In genomic region chr9:110350188-110350587, GRCm38 (mm10) we compare ENCODE assay signal across 20 mouse cellular contexts. TPM values are rescaled to one million over a fixed set of nuclear protein-coding genes. Genes with fewer than 3 reads are reported as not detected.
A peak's percentile ranks its signal among the peaks of the same experiment; 100 is the strongest.
DNase-seq lines count a peak whose midpoint lies in the region; ATAC-seq and TF ChIP-seq lines count a peak whose summit lies in the region.
"Had no signal": no experiment of that assay in that cellular context is flagged by ENCODE, and none has a peak within 500 bp of the region (broad histone marks: within the 10 kb centered on the region; RNA-seq: fewer than 3 reads in every experiment).

No protein-coding gene starts in this region.

- H3K4me1 ChIP-seq in intestine, postnatal 0 days (replicated peaks; ENCODE audit: control insufficient read depth, insufficient read depth, low read length), result 0 out of 2 replicates have a peak, but pooled peaks cover under 1% of the 10 kb centered on the region
- H3K4me1 ChIP-seq in intestine, embryonic 15.5 days (replicated peaks), result 0 out of 2 replicates have a peak, but pooled peaks cover 2% of the 10 kb centered on the region
- peaks cover 20% of the 10 kb centered on the region for H3K4me1 ChIP-seq in liver, adult 2 months (ENCODE audit: control insufficient read depth, insufficient read depth, low read length)
- H3K4me1 ChIP-seq in embryonic fibroblast, embryonic 13.5 days (ENCODE audit: control insufficient read depth, insufficient read depth, low read length), result no peaks in the 10 kb centered on the region
- no peaks in the 10 kb centered on the region for H3K4me1 ChIP-seq in stomach, embryonic 16.5 days (ENCODE audit: control insufficient read depth, insufficient read depth, low read length)
- H3K4me1 ChIP-seq: forebrain, embryonic 15.5 days; hindbrain, embryonic 12.5 days had no signal

- TF ChIP-seq CTCF in intestine, postnatal 0 days (IDR thresholded peaks at IDR 0.05; ENCODE audit: low read depth), result no peak
- TF ChIP-seq CTCF in liver, adult 2 months (IDR thresholded peaks at IDR 0.05; ENCODE audit: low read depth, low read length), result no peak
- no peak for TF ChIP-seq CTCF in embryonic fibroblast, embryonic 13.5 days (IDR thresholded peaks at IDR 0.05; ENCODE audit: borderline replicate concordance, insufficient read depth, low read length)

- no peaks in the 10 kb centered on the region for H3K27me3 ChIP-seq in intestine, postnatal 0 days (replicated peaks; ENCODE audit: control insufficient read depth, insufficient read depth, low read length)
- H3K27me3 ChIP-seq in intestine, embryonic 15.5 days (replicated peaks), result no peaks in the 10 kb centered on the region
- no peaks in the 10 kb centered on the region for H3K27me3 ChIP-seq in liver, adult 2 months (ENCODE audit: control insufficient read depth, insufficient read depth, low read length)
- no peaks in the 10 kb centered on the region for H3K27me3 ChIP-seq in stomach, embryonic 16.5 days (ENCODE audit: control insufficient read depth, insufficient read depth, low read length)
- H3K27me3 ChIP-seq: forebrain, embryonic 15.5 days; hindbrain, embryonic 12.5 days had no signal

- no peak overlapping the region for H3K27ac ChIP-seq in intestine, postnatal 0 days (ENCODE audit: low read depth, low read length)
- no peak overlapping the region for H3K27ac ChIP-seq in intestine, embryonic 15.5 days
- H3K27ac ChIP-seq in liver, adult 2 months (replicated peaks; ENCODE audit: insufficient read depth, low read depth, low read length), result peak overlapping the region; percentile 96
- peak overlapping the region; percentile 65; the same call in 1 of the 2 replicates for H3K27ac ChIP-seq in embryonic fibroblast, embryonic 13.5 days (ENCODE audit: insufficient read depth, low read length)
- H3K27ac ChIP-seq in stomach, embryonic 16.5 days (ENCODE audit: low read length), result peak overlapping the region; percentile 69
- H3K27ac ChIP-seq: forebrain, embryonic 10.5 days; forebrain, embryonic 15.5 days; heart, embryonic 10.5 days; hindbrain, embryonic 12.5 days had no signal

- ATAC-seq in intestine, postnatal 0 days, result 0 out of 2 replicates have a peak, but pooled peaks have one; percentile 19
- no peak for ATAC-seq in intestine, embryonic 15.5 days
- no peak for ATAC-seq in stomach, embryonic 16.5 days (ENCODE audit: insufficient read depth, low FRiP score)
- ATAC-seq: forebrain, embryonic 15.5 days; hindbrain, embryonic 16.5 days had no signal

- DNase-seq in liver, adult 2 months (ENCODE audit: extremely low read depth, low read depth, low spot score), result no peak
- DNase-seq in liver, result no peak
- no peak for DNase-seq in right cerebral cortex, postnatal 4 days
- no peak for DNase-seq in adrenal gland, postnatal 14 days
- DNase-seq: adrenal gland, postnatal 25 days; cerebellum, adult 2 months; cerebellum, postnatal 10 days; gastrocnemius, postnatal 36 days; heart, adult 18-20 months; heart, postnatal 10 days; heart, postnatal 4 days had no signal

- no peak for TF ChIP-seq POLR2A in liver, adult 2 months (IDR thresholded peaks at IDR 0.05; ENCODE audit: extremely low read depth, insufficient read depth, low read length)
- no peak for TF ChIP-seq POLR2A in embryonic fibroblast, embryonic 13.5 days (IDR thresholded peaks at IDR 0.05; ENCODE audit: low read depth, low read length)

- no peaks in the 10 kb centered on the region for H3K9me3 ChIP-seq in intestine, postnatal 0 days (ENCODE audit: control insufficient read depth)
- H3K9me3 ChIP-seq in intestine, embryonic 15.5 days, result no peaks in the 10 kb centered on the region
- no peaks in the 10 kb centered on the region for H3K9me3 ChIP-seq in stomach, embryonic 16.5 days (replicated peaks; ENCODE audit: control insufficient read depth, low read length)
- H3K9me3 ChIP-seq: forebrain, embryonic 10.5 days; forebrain, embryonic 15.5 days; heart, embryonic 10.5 days; hindbrain, embryonic 12.5 days had no signal

- peaks cover 39% of the 10 kb centered on the region for H3K79me2 ChIP-seq in liver, adult 2 months (ENCODE audit: control insufficient read depth, insufficient read depth, low read length)

- H3K9ac ChIP-seq in intestine, postnatal 0 days (ENCODE audit: low read depth, low read length), result no peak overlapping the region
- no peak overlapping the region for H3K9ac ChIP-seq in intestine, embryonic 15.5 days
- H3K9ac ChIP-seq in liver, adult 2 months (ENCODE audit: low read depth, low read length), result no peak overlapping the region
- no peak overlapping the region for H3K9ac ChIP-seq in stomach, embryonic 16.5 days (ENCODE audit: low read length)
- H3K9ac ChIP-seq: forebrain, embryonic 15.5 days; hindbrain, embryonic 12.5 days had no signal

- H3K4me3 ChIP-seq in intestine, postnatal 0 days (ENCODE audit: low read depth, low read length), result no peak overlapping the region
- H3K4me3 ChIP-seq in intestine, embryonic 15.5 days (replicated peaks), result no peak overlapping the region
- H3K4me3 ChIP-seq in liver, adult 2 months (ENCODE audit: insufficient read depth, low read depth, low read length), result no peak overlapping the region
- no peak overlapping the region for H3K4me3 ChIP-seq in embryonic fibroblast, embryonic 13.5 days (ENCODE audit: insufficient read depth, low read length)
- H3K4me3 ChIP-seq in stomach, embryonic 16.5 days (replicated peaks; ENCODE audit: low read length), result no peak overlapping the region
- H3K4me3 ChIP-seq: forebrain, embryonic 10.5 days; forebrain, embryonic 15.5 days; heart, embryonic 10.5 days; hindbrain, embryonic 12.5 days had no signal

- WGBS in intestine, postnatal 0 days, result 78% methylated on average over 5 of the region's 5 CpGs
- WGBS in intestine, embryonic 15.5 days, result 90% methylated on average over 5 of the region's 5 CpGs
- 71% methylated on average over 5 of the region's 5 CpGs for WGBS in liver, adult 2 months
- WGBS in stomach, embryonic 16.5 days, result 83% methylated on average over 5 of the region's 5 CpGs

- H3K36me3 ChIP-seq in intestine, postnatal 0 days (ENCODE audit: control insufficient read depth, insufficient read depth), result peaks cover 11% of the 10 kb centered on the region; the same call in 1 of the 2 replicates
- peaks cover 3% of the 10 kb centered on the region; the same call in 1 of the 2 replicates for H3K36me3 ChIP-seq in intestine, embryonic 15.5 days
- H3K36me3 ChIP-seq in liver, adult 2 months (ENCODE audit: control insufficient read depth, insufficient read depth, low read length), result peaks cover 7% of the 10 kb centered on the region
- H3K36me3 ChIP-seq in stomach, embryonic 16.5 days (ENCODE audit: control insufficient read depth, insufficient read depth, low read length), result no peaks in the 10 kb centered on the region

- H3K4me2 ChIP-seq in intestine, postnatal 0 days (replicated peaks; ENCODE audit: low read depth), result no peak overlapping the region
- no peak overlapping the region for H3K4me2 ChIP-seq in intestine, embryonic 15.5 days (replicated peaks)
- H3K4me2 ChIP-seq in stomach, embryonic 16.5 days (ENCODE audit: low read depth, low read length), result no peak overlapping the region
- H3K4me2 ChIP-seq: forebrain, embryonic 15.5 days; hindbrain, embryonic 12.5 days had no signal

RNA-seq across cellular contexts. Expression of gene Scap, which starts 17.1 kb away (rescaled TPM):
- polyA plus RNA-seq in intestine, postnatal 0 days (2015; fragmentation: Nextera tagmentation; extraction: Ambion mirVana), result 14.9 and 15.7 TPM in 2 replicates
- polyA plus RNA-seq in intestine, embryonic 15.5 days (2015; fragmentation: Nextera tagmentation; extraction: Ambion mirVana), result 29.7 and 31.4 TPM in 2 replicates
- total RNA-seq in liver, adult 2 months (2014; rRNA removed), result 51.8 and 84.8 TPM in 2 replicates
- 68.7 and 72.9 TPM in 2 replicates for polyA plus RNA-seq in liver, adult 2 months (2012; rRNA removed)
- polyA plus RNA-seq in embryonic fibroblast, embryonic 13.5 days (2011; ENCODE audit: insufficient read length, low read depth, missing spikeins), result 41.2 and 55.2 TPM in 2 replicates
- 36.1 and 36.8 TPM in 2 replicates for polyA plus RNA-seq in stomach, embryonic 16.5 days (2015; fragmentation: Nextera tagmentation; extraction: Ambion mirVana)
- total RNA-seq in adrenal gland, postnatal 14 days (2021), result 67.9 and 75.7 TPM in 2 replicates

RNA-seq across cellular contexts. Expression of gene Elp6, which starts 45.2 kb away (rescaled TPM):
- polyA plus RNA-seq in intestine, postnatal 0 days (2015; fragmentation: Nextera tagmentation; extraction: Ambion mirVana), result 6.3 and 7.5 TPM in 2 replicates
- 22.0 and 22.3 TPM in 2 replicates for polyA plus RNA-seq in intestine, embryonic 15.5 days (2015; fragmentation: Nextera tagmentation; extraction: Ambion mirVana)
- total RNA-seq in liver, adult 2 months (2014; rRNA removed), result 5.0 and 5.9 TPM in 2 replicates
- 6.6 and 7.3 TPM in 2 replicates for polyA plus RNA-seq in liver, adult 2 months (2012; rRNA removed)
- polyA plus RNA-seq in embryonic fibroblast, embryonic 13.5 days (2011; ENCODE audit: insufficient read length, low read depth, missing spikeins), result 9.2 and 9.7 TPM in 2 replicates
- 17.5 and 18.4 TPM in 2 replicates for polyA plus RNA-seq in stomach, embryonic 16.5 days (2015; fragmentation: Nextera tagmentation; extraction: Ambion mirVana)
- total RNA-seq in adrenal gland, postnatal 14 days (2021), result 6.5 and 9.4 TPM in 2 replicates

RNA-seq across cellular contexts. Expression of gene Ptpn23, which starts 57.8 kb away (rescaled TPM):
- polyA plus RNA-seq in intestine, postnatal 0 days (2015; fragmentation: Nextera tagmentation; extraction: Ambion mirVana), result 10.0 and 10.8 TPM in 2 replicates
- 12.2 and 15.6 TPM in 2 replicates for polyA plus RNA-seq in intestine, embryonic 15.5 days (2015; fragmentation: Nextera tagmentation; extraction: Ambion mirVana)
- 4.5 and 6.8 TPM in 2 replicates for total RNA-seq in liver, adult 2 months (2014; rRNA removed)
- 7.9 and 10.7 TPM in 2 replicates for polyA plus RNA-seq in liver, adult 2 months (2012; rRNA removed)
- polyA plus RNA-seq in embryonic fibroblast, embryonic 13.5 days (2011; ENCODE audit: insufficient read length, low read depth, missing spikeins), result 37.4 and 45.3 TPM in 2 replicates
- 11.1 and 13.8 TPM in 2 replicates for polyA plus RNA-seq in stomach, embryonic 16.5 days (2015; fragmentation: Nextera tagmentation; extraction: Ambion mirVana)
- 46.6 and 47.1 TPM in 2 replicates for total RNA-seq in adrenal gland, postnatal 14 days (2021)

Comparison
In these comparisons a context has a peak if more than half of its experiments do, and no peak if none do; other contexts are left out.
1. H3K27ac ChIP-seq: peak in liver, adult 2 months (single experiment), embryonic fibroblast, embryonic 13.5 days (single experiment) and stomach, embryonic 16.5 days (single experiment); none in intestine, postnatal 0 days (single experiment) and intestine, embryonic 15.5 days (single experiment).